In the genomic region with DNA sequence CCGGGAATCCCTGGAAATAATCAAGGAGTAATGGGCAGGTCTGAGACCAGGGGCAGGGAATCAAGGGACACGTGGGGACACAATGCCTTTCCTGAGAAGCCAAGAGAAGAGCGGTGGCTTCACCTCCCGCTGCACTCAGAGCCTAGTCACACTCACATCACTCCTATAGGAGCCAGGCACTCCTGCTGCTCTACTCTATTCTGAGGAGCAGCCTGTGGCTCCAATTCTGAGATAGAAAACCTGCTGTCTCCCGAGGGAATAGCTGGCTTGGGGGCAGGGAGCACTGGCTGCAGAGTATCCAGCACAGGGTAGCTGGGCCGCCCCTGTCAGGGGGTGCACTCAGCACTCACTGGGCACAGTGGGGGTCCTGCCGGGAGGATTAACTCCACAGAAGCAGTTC, we compare ENCODE assay signal across 16 mouse cellular contexts. TPM values are rescaled to one million over a fixed set of nuclear protein-coding genes. Genes with fewer than 3 reads are reported as not detected.
DNase-seq lines count a peak whose midpoint lies in the region; ATAC-seq and TF ChIP-seq lines count a peak whose summit lies in the region.
"Had no signal": no experiment of that assay in that cellular context is flagged by ENCODE, and none has a peak within 500 bp of the region (broad histone marks: within the 10 kb centered on the region; RNA-seq: fewer than 3 reads in every experiment).

No protein-coding gene starts in this region.

- H3K36me3 ChIP-seq in heart, embryonic 13.5 days, result peaks cover 46% of the 10 kb centered on the region
- peaks cover 55% of the 10 kb centered on the region for H3K36me3 ChIP-seq in neural tube, embryonic 13.5 days
- H3K36me3 ChIP-seq in neural tube, embryonic 15.5 days, result peaks cover 32% of the 10 kb centered on the region

- no peak overlapping the region for H3K27ac ChIP-seq in cerebellum, adult 2 months (ENCODE audit: insufficient read depth, low read length)
- no peak overlapping the region for H3K27ac ChIP-seq in heart, embryonic 13.5 days (replicated peaks)
- no peak overlapping the region for H3K27ac ChIP-seq in neural tube, embryonic 13.5 days (replicated peaks)
- no peak overlapping the region for H3K27ac ChIP-seq in neural tube, embryonic 15.5 days (replicated peaks)
- H3K27ac ChIP-seq: embryonic facial prominence, embryonic 10.5 days; liver, embryonic 13.5 days had no signal

- H3K9me3 ChIP-seq in heart, embryonic 13.5 days, result no peaks in the 10 kb centered on the region
- H3K9me3 ChIP-seq in neural tube, embryonic 13.5 days, result no peaks in the 10 kb centered on the region
- no peaks in the 10 kb centered on the region for H3K9me3 ChIP-seq in neural tube, embryonic 15.5 days (replicated peaks)
- H3K9me3 ChIP-seq: embryonic facial prominence, embryonic 10.5 days; liver, embryonic 13.5 days; megakaryocyte, embryonic 14.5 days had no signal

- TF ChIP-seq CTCF in cerebellum, adult 2 months (IDR thresholded peaks at IDR 0.05; ENCODE audit: borderline replicate concordance, insufficient read depth, low read depth, low read length), result no peak

- H3K4me2 ChIP-seq in heart, embryonic 13.5 days, result no peak overlapping the region
- 0 out of 2 replicates have a peak overlapping the region, but pooled peaks have one; percentile 5 for H3K4me2 ChIP-seq in neural tube, embryonic 13.5 days
- H3K4me2 ChIP-seq in neural tube, embryonic 15.5 days, result no peak overlapping the region
- H3K4me2 ChIP-seq: liver, embryonic 13.5 days had no signal

- DNase-seq in cerebellum, adult 2 months, result peak; percentile 8 to 20
- no peak for DNase-seq in cerebellum, adult 8-10 months
- DNase-seq in heart, adult 11 months, result no peak
- DNase-seq in spleen, adult 12 weeks (ENCODE audit: low spot score), result no peak
- DNase-seq: cerebellum, adult 9-10 months; kidney, adult 8-10 months; kidney, postnatal 36 days; liver, embryonic 13.5 days; thymus, postnatal 36 days had no signal

- 21% methylated on average over 7 of the region's 7 CpGs for WGBS in cerebellum, adult 2 months
- 62% methylated on average over 7 of the region's 7 CpGs for WGBS in heart, embryonic 13.5 days
- WGBS in neural tube, embryonic 13.5 days, result 40% methylated on average over 7 of the region's 7 CpGs
- WGBS in neural tube, embryonic 15.5 days, result 38% methylated on average over 7 of the region's 7 CpGs

- H3K4me3 ChIP-seq in cerebellum, adult 2 months (replicated peaks; ENCODE audit: insufficient read depth, low read depth, low read length), result no peak overlapping the region
- no peak overlapping the region for H3K4me3 ChIP-seq in heart, embryonic 13.5 days
- H3K4me3 ChIP-seq in neural tube, embryonic 13.5 days, result no peak overlapping the region
- no peak overlapping the region for H3K4me3 ChIP-seq in neural tube, embryonic 15.5 days (replicated peaks)
- H3K4me3 ChIP-seq: embryonic facial prominence, embryonic 10.5 days; erythroblast, embryonic 14.5 days; liver, embryonic 13.5 days; megakaryocyte, embryonic 14.5 days had no signal

- H3K4me1 ChIP-seq in cerebellum, adult 2 months (ENCODE audit: control insufficient read depth, insufficient read depth, low read length), result peaks cover 83% of the 10 kb centered on the region
- H3K4me1 ChIP-seq in heart, embryonic 13.5 days, result peaks cover 74% of the 10 kb centered on the region
- peaks cover 99% of the 10 kb centered on the region for H3K4me1 ChIP-seq in neural tube, embryonic 13.5 days (replicated peaks)
- H3K4me1 ChIP-seq in neural tube, embryonic 15.5 days, result peaks cover 94% of the 10 kb centered on the region

- H3K9ac ChIP-seq in heart, embryonic 13.5 days, result 0 out of 2 replicates have a peak overlapping the region, but pooled peaks have one; percentile 16
- 0 out of 2 replicates have a peak overlapping the region, but pooled peaks have one; percentile 38 for H3K9ac ChIP-seq in neural tube, embryonic 13.5 days
- no peak overlapping the region for H3K9ac ChIP-seq in neural tube, embryonic 15.5 days (replicated peaks)
- H3K9ac ChIP-seq: liver, embryonic 13.5 days had no signal

- H3K27me3 ChIP-seq in cerebellum, adult 2 months (ENCODE audit: control insufficient read depth, insufficient read depth, low read length), result no peaks in the 10 kb centered on the region
- no peaks in the 10 kb centered on the region for H3K27me3 ChIP-seq in heart, embryonic 13.5 days (replicated peaks)
- H3K27me3 ChIP-seq in neural tube, embryonic 13.5 days, result no peaks in the 10 kb centered on the region
- H3K27me3 ChIP-seq in neural tube, embryonic 15.5 days (replicated peaks), result no peaks in the 10 kb centered on the region

- TF ChIP-seq POLR2A in cerebellum, adult 2 months (IDR thresholded peaks at IDR 0.05; ENCODE audit: borderline replicate concordance, insufficient read depth, low read length), result no peak

- ATAC-seq in heart, embryonic 13.5 days (ENCODE audit: extremely low read depth, insufficient number of reproducible peaks, low FRiP score, low TSS enrichment), result no peak
- no peak for ATAC-seq in neural tube, embryonic 13.5 days (ENCODE audit: low read depth)
- ATAC-seq in neural tube, embryonic 15.5 days (ENCODE audit: low FRiP score), result no peak
- ATAC-seq: lung, postnatal 0 days had no signal

RNA-seq across cellular contexts. Expression of gene Plxna1, which starts 6.8 kb away (rescaled TPM):
- polyA plus RNA-seq in cerebellum, adult 2 months (2012; rRNA removed), result 50.0 and 59.7 TPM in 2 replicates
- polyA plus RNA-seq in heart, embryonic 13.5 days (2015; fragmentation: Nextera tagmentation; extraction: Ambion mirVana), result 9.1 and 10.9 TPM in 2 replicates
- polyA plus RNA-seq in neural tube, embryonic 13.5 days (2015; fragmentation: Nextera tagmentation; extraction: Ambion mirVana), result 41.4 and 41.8 TPM in 2 replicates
- polyA plus RNA-seq in neural tube, embryonic 15.5 days (2015; fragmentation: Nextera tagmentation; extraction: Ambion mirVana), result 34.8 and 36.4 TPM in 2 replicates

Comparison
In these comparisons a context has a peak if more than half of its experiments do, and no peak if none do; other contexts are left out.
1. DNase-seq: peak in cerebellum, adult 2 months (2 of 2); none in cerebellum, adult 8-10 months (single experiment), heart, adult 11 months (single experiment) and spleen, adult 12 weeks (single experiment).